Mouse (Mus musculus) erythroblast, adult 5-6 weeks (primary cell): ENCODE measurements around the gene Zbtb45. TPM values are rescaled to one million over a fixed set of nuclear protein-coding genes. Genes with fewer than 3 reads are reported as not detected.

Experiments used
- ATAC-seq: replicated peaks from 2 replicates; pipeline ENCODE4 v1.8.0; 2016; ENCODE audit warnings: moderate number of reproducible peaks, mild to moderate bottlenecking, moderate TSS enrichment, inconsistent platforms; ENCODE audit not compliant: poor library complexity, low FRiP score, severe bottlenecking
- total RNA-seq, 2 experiments: library from RNA; stranded (forward) in 1 of 2; stranded (reverse) in 1 of 2; fragments of 150-400 nt in 1 of 2; fragments of 200-764, 138-1000 nt in 1 of 2; gene quantifications; 2 replicates each; pipeline versions ENCODE4 v1.2.3 to v1.2.4; 2015 to 2017; ENCODE audit warnings: low replicate concordance in 2 of 2

Zbtb45 gene
- total RNA-seq, 2 experiments from 2014 or later = 2.7 to 23.4 TPM

DNA sequence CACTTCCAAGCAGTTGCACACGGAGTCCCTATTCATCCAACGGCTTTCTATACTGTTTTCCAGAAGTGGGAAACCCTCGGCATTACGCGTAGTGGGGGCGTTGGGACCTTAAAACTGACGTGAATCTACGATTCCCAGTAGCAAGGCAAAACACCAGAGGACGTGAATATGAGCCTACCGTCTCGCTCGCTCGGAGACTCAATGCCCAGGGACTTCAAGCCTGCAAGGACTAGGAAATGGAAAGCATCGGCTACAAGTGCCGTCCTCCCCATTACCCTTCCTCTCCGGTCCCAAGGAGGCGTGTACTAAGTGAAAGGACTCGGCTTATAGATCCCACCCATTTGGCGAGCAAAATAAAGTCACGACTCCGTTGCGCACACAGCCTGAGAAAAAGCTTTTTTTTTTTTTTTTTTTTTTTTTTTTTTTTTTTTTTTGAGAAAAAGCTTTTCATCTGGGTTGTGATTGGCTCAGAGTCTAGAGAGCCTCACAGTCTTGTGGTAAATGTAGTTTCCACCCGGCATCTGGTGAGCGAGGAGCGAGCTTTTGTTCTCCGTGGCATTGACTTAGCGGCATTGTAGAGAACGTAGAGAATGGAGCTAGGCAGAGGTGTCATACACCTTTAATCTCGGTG lies 48.2 kb downstream of the Zbtb45 start:
- peak; percentile 74 for ATAC-seq

DNA sequence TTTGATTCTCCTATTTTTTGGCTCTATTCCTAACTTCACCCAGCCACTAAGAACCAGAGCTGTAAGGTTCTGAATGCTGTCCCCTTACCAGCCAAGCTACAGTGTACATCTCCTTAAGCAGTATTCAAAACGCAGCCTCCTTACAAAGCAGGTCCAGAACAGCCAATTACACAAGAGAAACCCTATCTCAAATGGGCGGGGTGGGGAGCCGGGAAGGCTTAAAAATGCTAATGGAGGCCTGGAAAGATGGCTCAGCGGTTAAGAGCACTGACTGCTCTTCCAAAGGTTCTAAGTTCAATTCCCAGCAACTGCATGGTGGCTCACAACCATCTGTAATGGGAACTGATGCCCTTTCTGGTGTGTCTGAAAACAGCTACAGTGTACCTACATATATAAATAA lies 50.1 kb downstream of the Zbtb45 start:
- ATAC-seq = no peak

DNA sequence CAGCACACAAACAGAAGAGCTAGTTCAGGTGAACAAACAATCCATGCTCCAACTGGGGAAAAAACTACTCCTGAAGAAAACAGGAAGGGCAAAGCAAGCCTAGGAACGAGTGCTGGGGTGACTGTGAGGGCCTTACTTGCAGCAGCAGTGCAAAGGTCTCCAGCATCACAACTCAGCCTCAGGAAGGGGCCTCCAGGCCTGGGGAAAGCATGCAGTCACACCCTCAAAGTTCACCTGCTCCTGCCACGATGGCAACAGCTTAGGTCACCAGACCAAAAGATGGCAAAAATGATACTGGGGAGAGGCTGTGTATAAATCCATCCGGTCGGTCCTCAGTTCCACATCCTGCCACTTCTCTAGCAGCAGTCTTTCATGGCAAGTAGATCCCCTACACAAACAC lies 50.9 kb downstream of the Zbtb45 start:
- no peak for ATAC-seq

DNA sequence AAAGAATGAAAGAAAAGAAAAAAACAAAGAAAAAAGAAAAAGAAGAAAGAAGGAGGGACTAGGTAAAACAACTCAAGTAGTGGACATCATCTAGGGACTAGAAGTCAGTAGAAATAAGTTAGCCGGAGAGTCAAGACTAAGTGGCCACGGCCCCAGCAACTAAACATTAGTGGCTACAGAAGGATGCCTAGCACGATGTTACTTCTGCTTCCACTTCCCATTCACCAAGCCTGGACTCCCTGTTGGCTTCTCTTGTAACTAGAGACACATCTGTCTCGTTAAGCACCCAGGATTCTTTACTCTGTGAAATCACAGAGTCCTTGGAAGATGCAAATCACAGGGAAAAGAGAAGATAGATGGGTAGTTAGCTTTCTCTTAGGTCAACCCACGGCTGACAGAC lies 52.3 kb downstream of the Zbtb45 start:
- ATAC-seq = no peak

- no peak for ATAC-seq
These were observed 54.9 kb downstream of the Zbtb45 start for GRCm38 (mm10) chr7:12954896-12955295.

Other genes with a start within 250 kb of the Zbtb45 start
- gene Zscan18, start 206.4 kb downstream of the Zbtb45 start, total RNA-seq (2015; ENCODE audit: low replicate concordance) = 0.63 TPM in 1 of 2 replicates, not detected in the other
- gene Zscan18, start 206.4 kb downstream of the Zbtb45 start, total RNA-seq (2017; ENCODE audit: low replicate concordance) = not detected in 2 replicates
- 3.3 and 6.1 TPM in 2 replicates for gene Zfp329, start 191.2 kb downstream of the Zbtb45 start, total RNA-seq (2015; ENCODE audit: low replicate concordance)
- gene Zfp329, start 191.2 kb downstream of the Zbtb45 start, total RNA-seq (2017; ENCODE audit: low replicate concordance) = 1.4 and 3.1 TPM in 2 replicates
- 5.8 and 6.1 TPM in 2 replicates for gene Zfp110, start 175.3 kb downstream of the Zbtb45 start, total RNA-seq (2015; ENCODE audit: low replicate concordance)
- gene Zfp110, start 175.3 kb downstream of the Zbtb45 start, total RNA-seq (2017; ENCODE audit: low replicate concordance) = 6.4 and 11.2 TPM in 2 replicates
- gene Zfp128, start 128.9 kb downstream of the Zbtb45 start, total RNA-seq (2015; ENCODE audit: low replicate concordance) = 0.38 and 0.63 TPM in 2 replicates
- gene Zfp128, start 128.9 kb downstream of the Zbtb45 start, total RNA-seq (2017; ENCODE audit: low replicate concordance) = 0.28 and 0.68 TPM in 2 replicates
- 5.4 and 6.9 TPM in 2 replicates for gene Zscan22, start 112.2 kb downstream of the Zbtb45 start, total RNA-seq (2015; ENCODE audit: low replicate concordance)
- gene Zscan22, start 112.2 kb downstream of the Zbtb45 start, total RNA-seq (2017; ENCODE audit: low replicate concordance) = 1.0 and 1.1 TPM in 2 replicates
- gene Rps5, start 87.7 kb downstream of the Zbtb45 start, total RNA-seq (2015; ENCODE audit: low replicate concordance) = 474 and 662 TPM in 2 replicates
- gene Rps5, start 87.7 kb downstream of the Zbtb45 start, total RNA-seq (2017; ENCODE audit: low replicate concordance) = 156 and 203 TPM in 2 replicates
- not detected in 2 replicates for gene Rnf225, start 82.6 kb downstream of the Zbtb45 start, total RNA-seq (2015; ENCODE audit: low replicate concordance)
- not detected in 2 replicates for gene Rnf225, start 82.6 kb downstream of the Zbtb45 start, total RNA-seq (2017; ENCODE audit: low replicate concordance)
- 2.1 and 2.3 TPM in 2 replicates for gene Zfp324, start 44.2 kb downstream of the Zbtb45 start, total RNA-seq (2015; ENCODE audit: low replicate concordance)
- 2.1 and 2.5 TPM in 2 replicates for gene Zfp324, start 44.2 kb downstream of the Zbtb45 start, total RNA-seq (2017; ENCODE audit: low replicate concordance)
- gene Zfp446, start 32.2 kb downstream of the Zbtb45 start, total RNA-seq (2015; ENCODE audit: low replicate concordance) = 1.3 TPM in 1 of 2 replicates, not detected in the other
- 0.51 and 1.3 TPM in 2 replicates for gene Zfp446, start 32.2 kb downstream of the Zbtb45 start, total RNA-seq (2017; ENCODE audit: low replicate concordance)
- not detected in 2 replicates for gene Slc27a5, start 11.8 kb downstream of the Zbtb45 start, total RNA-seq (2015; ENCODE audit: low replicate concordance)
- gene Slc27a5, start 11.8 kb downstream of the Zbtb45 start, total RNA-seq (2017; ENCODE audit: low replicate concordance) = not detected in 2 replicates
- gene Trim28, start 10.9 kb downstream of the Zbtb45 start, total RNA-seq (2015; ENCODE audit: low replicate concordance) = 209 and 235 TPM in 2 replicates
- 226 and 257 TPM in 2 replicates for gene Trim28, start 10.9 kb downstream of the Zbtb45 start, total RNA-seq (2017; ENCODE audit: low replicate concordance)
- gene Chmp2a, start 24.8 kb upstream of the Zbtb45 start, total RNA-seq (2015; ENCODE audit: low replicate concordance) = 97.4 and 99.3 TPM in 2 replicates
- 144 and 170 TPM in 2 replicates for gene Chmp2a, start 24.8 kb upstream of the Zbtb45 start, total RNA-seq (2017; ENCODE audit: low replicate concordance)
- gene Ube2m, start 28.2 kb upstream of the Zbtb45 start, total RNA-seq (2015; ENCODE audit: low replicate concordance) = 45.0 and 92.0 TPM in 2 replicates
- 32.8 and 112 TPM in 2 replicates for gene Ube2m, start 28.2 kb upstream of the Zbtb45 start, total RNA-seq (2017; ENCODE audit: low replicate concordance)
- gene Mzf1, start 44.7 kb upstream of the Zbtb45 start, total RNA-seq (2015; ENCODE audit: low replicate concordance) = not detected in 2 replicates
- gene Mzf1, start 44.7 kb upstream of the Zbtb45 start, total RNA-seq (2017; ENCODE audit: low replicate concordance) = 0.56 TPM in 1 of 2 replicates, not detected in the other
- gene Vmn1r85, start 85.1 kb upstream of the Zbtb45 start, total RNA-seq (2015; ENCODE audit: low replicate concordance) = not detected in 2 replicates
- gene Vmn1r85, start 85.1 kb upstream of the Zbtb45 start, total RNA-seq (2017; ENCODE audit: low replicate concordance) = not detected in 2 replicates
- not detected in 2 replicates for gene Vmn1r86, start 109.9 kb upstream of the Zbtb45 start, total RNA-seq (2015; ENCODE audit: low replicate concordance)
- gene Vmn1r86, start 109.9 kb upstream of the Zbtb45 start, total RNA-seq (2017; ENCODE audit: low replicate concordance) = 0.28 TPM in 1 of 2 replicates, not detected in the other
- gene Vmn1r87, start 130.1 kb upstream of the Zbtb45 start, total RNA-seq (2015; ENCODE audit: low replicate concordance) = not detected in 2 replicates
- not detected in 2 replicates for gene Vmn1r87, start 130.1 kb upstream of the Zbtb45 start, total RNA-seq (2017; ENCODE audit: low replicate concordance)
- gene Vmn1r88, start 149.5 kb upstream of the Zbtb45 start, total RNA-seq (2015; ENCODE audit: low replicate concordance) = not detected in 2 replicates
- not detected in 2 replicates for gene Vmn1r88, start 149.5 kb upstream of the Zbtb45 start, total RNA-seq (2017; ENCODE audit: low replicate concordance)
- gene Vmn1r89, start 203.0 kb upstream of the Zbtb45 start, total RNA-seq (2015; ENCODE audit: low replicate concordance) = not detected in 2 replicates
- gene Vmn1r89, start 203.0 kb upstream of the Zbtb45 start, total RNA-seq (2017; ENCODE audit: low replicate concordance) = not detected in 2 replicates